Mouse (Mus musculus): ENCODE measurements at regions not wholly inside any gene's neighbourhood (a gene's known extent, or its start where the extent isn't known, plus 50 kb on each side); places are given as distances from the start of the nearest gene placed in this dataset.
A peak's percentile ranks its signal among the peaks of the same experiment; 100 is the strongest.

- H3K36me3 ChIP-seq (ENCODE audit: control insufficient read depth in 1 of 2, insufficient read depth in 2 of 2, low read length in 2 of 2), result no peaks in the 10 kb centered on the region
- H3K4me1 ChIP-seq (ENCODE audit: control insufficient read depth in 1 of 2, insufficient read depth in 2 of 2, low read length in 2 of 2), result no peaks in the 10 kb centered on the region
- no peaks in the 10 kb centered on the region for H3K27me3 ChIP-seq (ENCODE audit: control insufficient read depth in 1 of 2, insufficient read depth in 2 of 2, low read length in 2 of 2)
- H3K79me2 ChIP-seq (ENCODE audit: control insufficient read depth, insufficient read depth, low read length, poor library complexity), result no peaks in the 10 kb centered on the region
- TF ChIP-seq TBP (IDR thresholded peaks at IDR 0.05; ENCODE audit: low read depth, low read length) (no peak), POLR2A (IDR thresholded peaks at IDR 0.05; ENCODE audit: control insufficient read depth in 1 of 2, insufficient read depth in 1 of 2, low read depth in 1 of 2, low read length in 2 of 2, poor library complexity in 1 of 2) (no peak)
- DNase-seq (ENCODE audit: low read depth, low spot score), result peak; percentile 1
- no peak overlapping the region for H3K27ac ChIP-seq (ENCODE audit: control insufficient read depth, low read depth, low read length)
- no peaks in the 10 kb centered on the region for H3K9me3 ChIP-seq (replicated peaks; ENCODE audit: insufficient read depth, low read length)
- no peak overlapping the region for H3K4me3 ChIP-seq (ENCODE audit: control insufficient read depth in 1 of 2, insufficient read depth in 1 of 2, low read depth in 2 of 2, low read length in 2 of 2)
- no peak overlapping the region for H3K9ac ChIP-seq (ENCODE audit: control insufficient read depth, low read depth, low read length, poor library complexity, severe bottlenecking)
Observed at GRCm38 (mm10) chr7:93795210-93795609, 715.5 kb downstream of the Fam181b start.

DNA sequence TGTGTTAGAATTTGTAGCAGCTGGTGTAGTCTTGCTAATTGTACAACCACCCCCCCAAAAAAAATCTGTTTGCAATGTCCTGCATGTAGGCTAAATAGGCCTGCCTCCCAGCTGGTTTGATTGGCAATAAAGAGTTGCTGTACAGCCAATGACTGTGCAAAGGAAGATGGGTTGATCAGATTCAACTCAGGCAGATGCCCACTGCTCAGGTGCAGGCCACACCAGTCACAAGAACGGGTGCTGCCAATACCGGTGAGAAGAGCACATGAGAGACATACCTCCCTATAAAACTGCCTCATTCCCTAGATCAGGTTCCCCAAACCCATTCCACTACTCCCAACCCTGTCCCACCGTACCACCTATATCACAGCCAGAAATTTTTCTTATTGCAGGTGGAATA lies 756.0 kb downstream of the Fam181b start:
- Histone ChIP-seq H3K36me3 (ENCODE audit: control insufficient read depth in 1 of 2, insufficient read depth in 2 of 2, low read length in 2 of 2) (no peaks in the 10 kb centered on the region), H3K9me3 (replicated peaks; ENCODE audit: insufficient read depth, low read length) (no peaks in the 10 kb centered on the region), H3K27me3 (ENCODE audit: control insufficient read depth in 1 of 2, insufficient read depth in 2 of 2, low read length in 2 of 2) (no peaks in the 10 kb centered on the region), H3K4me1 (ENCODE audit: control insufficient read depth in 1 of 2, insufficient read depth in 2 of 2, low read length in 2 of 2) (no peaks in the 10 kb centered on the region), H3K9ac (ENCODE audit: control insufficient read depth, low read depth, low read length, poor library complexity, severe bottlenecking) (no peak overlapping the region), H3K27ac (ENCODE audit: control insufficient read depth, low read depth, low read length) (no peak overlapping the region), H3K4me3 (ENCODE audit: control insufficient read depth in 1 of 2, insufficient read depth in 1 of 2, low read depth in 2 of 2, low read length in 2 of 2) (no peak overlapping the region), H3K79me2 (ENCODE audit: control insufficient read depth, insufficient read depth, low read length, poor library complexity) (no peaks in the 10 kb centered on the region)
- TF ChIP-seq GABPA (IDR thresholded peaks at IDR 0.05; ENCODE audit: low read depth, low read length) (no peak), GATA1 (IDR thresholded peaks at IDR 0.05; ENCODE audit: low read depth, low read length) (no peak), EP300 (IDR thresholded peaks at IDR 0.05; ENCODE audit: low read depth in 1 of 2, low read length in 2 of 2) (no peak), ZKSCAN1 (IDR thresholded peaks at IDR 0.05; ENCODE audit: low read depth, low read length) (no peak), NELFE (IDR thresholded peaks at IDR 0.05; ENCODE audit: low read depth, low read length) (no peak)
- DNase-seq (ENCODE audit: low read depth, low spot score), result no peak

GRCm38 (mm10) chr7:93836169-93836568 lies 756.5 kb downstream of the Fam181b start:
- Histone ChIP-seq H3K79me2 (ENCODE audit: control insufficient read depth, insufficient read depth, low read length, poor library complexity) (no peaks in the 10 kb centered on the region), H3K9ac (ENCODE audit: control insufficient read depth, low read depth, low read length, poor library complexity, severe bottlenecking) (no peak overlapping the region), H3K27ac (ENCODE audit: control insufficient read depth, low read depth, low read length) (no peak overlapping the region), H3K9me3 (replicated peaks; ENCODE audit: insufficient read depth, low read length) (no peaks in the 10 kb centered on the region), H3K4me3 (ENCODE audit: control insufficient read depth in 1 of 2, insufficient read depth in 1 of 2, low read depth in 2 of 2, low read length in 2 of 2) (no peak overlapping the region), H3K36me3 (ENCODE audit: control insufficient read depth in 1 of 2, insufficient read depth in 2 of 2, low read length in 2 of 2) (no peaks in the 10 kb centered on the region), H3K27me3 (ENCODE audit: control insufficient read depth in 1 of 2, insufficient read depth in 2 of 2, low read length in 2 of 2) (no peaks in the 10 kb centered on the region), H3K4me1 (ENCODE audit: control insufficient read depth in 1 of 2, insufficient read depth in 2 of 2, low read length in 2 of 2) (no peaks in the 10 kb centered on the region)
- no peak for DNase-seq (ENCODE audit: low read depth, low spot score)
- TF ChIP-seq TAL1 (IDR thresholded peaks at IDR 0.05; ENCODE audit: low read length) (no peak), TCF12 (IDR thresholded peaks at IDR 0.05; ENCODE audit: low read depth, low read length) (no peak), HCFC1 (IDR thresholded peaks at IDR 0.05; ENCODE audit: low read depth, low read length) (no peak), NELFE (IDR thresholded peaks at IDR 0.05; ENCODE audit: low read depth, low read length) (no peak), GATA1 (IDR thresholded peaks at IDR 0.05; ENCODE audit: low read depth, low read length) (no peak), RAD21 (IDR thresholded peaks at IDR 0.05; ENCODE audit: low read depth, low read length) (no peak), TBP (IDR thresholded peaks at IDR 0.05; ENCODE audit: low read depth, low read length) (no peak), MXI1 (IDR thresholded peaks at IDR 0.05; ENCODE audit: low read depth, low read length) (no peak), ZMIZ1 (IDR thresholded peaks at IDR 0.05; ENCODE audit: low read depth, low read length) (no peak), BHLHE40 (IDR thresholded peaks at IDR 0.05; ENCODE audit: borderline replicate concordance, low read depth, low read length) (no peak), SMC3 (IDR thresholded peaks at IDR 0.05; ENCODE audit: low read depth, low read length) (no peak), ETS1 (IDR thresholded peaks at IDR 0.05; ENCODE audit: low read depth, low read length) (no peak)

Measured in MEL (cell line).